In the genomic region with DNA sequence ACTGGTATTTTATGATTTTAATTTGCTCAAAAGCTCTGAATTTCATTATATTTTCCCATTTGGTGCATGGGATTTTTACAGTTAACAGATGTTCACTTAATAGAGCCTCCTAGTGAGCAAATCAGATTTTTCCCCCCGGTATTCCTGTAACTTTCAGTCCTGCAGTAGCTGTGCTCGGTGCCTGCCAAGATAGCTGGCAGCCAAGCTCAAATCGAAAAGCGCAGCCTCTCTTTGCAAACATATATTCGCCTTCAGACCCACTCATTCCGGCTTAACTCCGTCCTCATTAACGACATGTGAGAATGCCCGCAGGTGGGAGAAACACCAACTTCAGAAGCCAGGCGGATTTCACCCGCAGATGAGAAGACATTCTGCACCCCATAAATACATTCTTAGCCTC, we compare ENCODE assay signal across 9 mouse cellular contexts.
DNase-seq lines count a peak whose midpoint lies in the region; ATAC-seq lines count a peak whose summit lies in the region.
"Had no signal": no experiment of that assay in that cellular context is flagged by ENCODE, and none has a peak within 500 bp of the region (broad histone marks: within the 10 kb centered on the region; RNA-seq: fewer than 3 reads in every experiment).

No protein-coding gene starts in this region.

- peak overlapping the region; percentile 2; the same call in 1 of the 2 replicates for H3K4me3 ChIP-seq in embryonic facial prominence, embryonic 13.5 days
- H3K4me3 ChIP-seq in embryonic facial prominence, embryonic 10.5 days = no peak overlapping the region
- H3K4me3 ChIP-seq in limb, embryonic 11.5 days (ENCODE audit: low read depth, low read length) = no peak overlapping the region
- no peak overlapping the region for H3K4me3 ChIP-seq in heart, embryonic 11.5 days (ENCODE audit: low read depth, low read length)

- H3K27me3 ChIP-seq in embryonic facial prominence, embryonic 13.5 days = no peaks in the 10 kb centered on the region
- no peaks in the 10 kb centered on the region for H3K27me3 ChIP-seq in embryonic facial prominence, embryonic 10.5 days (replicated peaks; ENCODE audit: low read depth, poor library complexity, severe bottlenecking)
- no peaks in the 10 kb centered on the region for H3K27me3 ChIP-seq in limb, embryonic 11.5 days (ENCODE audit: control insufficient read depth, insufficient read depth, low read length)
- H3K27me3 ChIP-seq in heart, embryonic 11.5 days (ENCODE audit: control insufficient read depth, insufficient read depth, low read length) = no peaks in the 10 kb centered on the region

- WGBS in embryonic facial prominence, embryonic 13.5 days = 35% methylated on average over 11 of the region's 11 CpGs
- WGBS in embryonic facial prominence, embryonic 10.5 days = 75% methylated on average over 11 of the region's 11 CpGs
- 25% methylated on average over 11 of the region's 11 CpGs for WGBS in limb, embryonic 11.5 days
- 70% methylated on average over 11 of the region's 11 CpGs for WGBS in heart, embryonic 11.5 days (ENCODE audit: insufficient replicate concordance)

- H3K9ac ChIP-seq in embryonic facial prominence, embryonic 13.5 days = no peak overlapping the region
- no peak overlapping the region for H3K9ac ChIP-seq in limb, embryonic 11.5 days (ENCODE audit: low read length)
- no peak overlapping the region for H3K9ac ChIP-seq in heart, embryonic 11.5 days (ENCODE audit: low read depth, low read length)

- peak overlapping the region; percentile 75; the same call in 1 of the 2 replicates for H3K27ac ChIP-seq in embryonic facial prominence, embryonic 13.5 days
- no peak overlapping the region for H3K27ac ChIP-seq in embryonic facial prominence, embryonic 10.5 days (replicated peaks)
- peak overlapping the region; percentile 88 for H3K27ac ChIP-seq in limb, embryonic 11.5 days (replicated peaks; ENCODE audit: low read depth, low read length)
- H3K27ac ChIP-seq in heart, embryonic 11.5 days (ENCODE audit: low read depth, low read length) = no peak overlapping the region

- H3K9me3 ChIP-seq in embryonic facial prominence, embryonic 13.5 days = no peaks in the 10 kb centered on the region
- H3K9me3 ChIP-seq in embryonic facial prominence, embryonic 10.5 days = no peaks in the 10 kb centered on the region
- H3K9me3 ChIP-seq in limb, embryonic 11.5 days (ENCODE audit: control insufficient read depth, low read length) = no peaks in the 10 kb centered on the region
- H3K9me3 ChIP-seq in heart, embryonic 11.5 days (replicated peaks; ENCODE audit: control insufficient read depth, low read length) = no peaks in the 10 kb centered on the region

- DNase-seq in embryonic facial prominence, embryonic 10.5 days (ENCODE audit: low spot score) = no peak
- DNase-seq in right cerebral cortex, adult 18-20 months = peak; percentile 9
- no peak for DNase-seq in right cerebral cortex, postnatal 4 days
- peak; percentile 50 for DNase-seq in limb, embryonic 11.5 days (ENCODE audit: low spot score)
- DNase-seq in right cerebral cortex, postnatal 14 days = peak; percentile 5
- DNase-seq in testis, postnatal 14 days (ENCODE audit: low spot score) = no peak
- DNase-seq: kidney, adult 11 months had no signal

- no peak for ATAC-seq in embryonic facial prominence, embryonic 13.5 days (ENCODE audit: insufficient number of reproducible peaks, insufficient read depth, low FRiP score, low TSS enrichment, low read depth)
- ATAC-seq in limb, embryonic 11.5 days (ENCODE audit: insufficient number of reproducible peaks, low FRiP score, low TSS enrichment, low read depth) = peak; percentile 42
- ATAC-seq in heart, embryonic 11.5 days (replicated peaks; ENCODE audit: insufficient number of reproducible peaks, low FRiP score, low TSS enrichment) = no peak

- peak overlapping the region; percentile 46 for H3K4me2 ChIP-seq in embryonic facial prominence, embryonic 13.5 days
- peak overlapping the region; percentile 19; the same call in 1 of the 2 replicates for H3K4me2 ChIP-seq in limb, embryonic 11.5 days (ENCODE audit: low read depth, severe bottlenecking)
- H3K4me2 ChIP-seq in heart, embryonic 11.5 days = no peak overlapping the region

- H3K36me3 ChIP-seq in embryonic facial prominence, embryonic 13.5 days = no peaks in the 10 kb centered on the region
- H3K36me3 ChIP-seq in embryonic facial prominence, embryonic 10.5 days (replicated peaks) = no peaks in the 10 kb centered on the region
- no peaks in the 10 kb centered on the region for H3K36me3 ChIP-seq in limb, embryonic 11.5 days (ENCODE audit: control insufficient read depth, insufficient read depth, low read length)
- H3K36me3 ChIP-seq in heart, embryonic 11.5 days (ENCODE audit: control insufficient read depth, insufficient read depth, low read length) = no peaks in the 10 kb centered on the region

- H3K4me1 ChIP-seq in embryonic facial prominence, embryonic 13.5 days = peaks cover 19% of the 10 kb centered on the region
- peaks cover 12% of the 10 kb centered on the region for H3K4me1 ChIP-seq in embryonic facial prominence, embryonic 10.5 days
- H3K4me1 ChIP-seq in limb, embryonic 11.5 days (ENCODE audit: control insufficient read depth, insufficient read depth, low read length) = peaks cover 7% of the 10 kb centered on the region; the same call in 1 of the 2 replicates
- no peaks in the 10 kb centered on the region for H3K4me1 ChIP-seq in heart, embryonic 11.5 days (ENCODE audit: control insufficient read depth, insufficient read depth, low read length)

Comparison
In these comparisons a context has a peak if more than half of its experiments do, and no peak if none do; other contexts are left out.
1. H3K27ac ChIP-seq: peak in embryonic facial prominence, embryonic 13.5 days (single experiment) and limb, embryonic 11.5 days (single experiment); none in embryonic facial prominence, embryonic 10.5 days (single experiment) and heart, embryonic 11.5 days (single experiment).
2. DNase-seq: peak in right cerebral cortex, adult 18-20 months (single experiment), limb, embryonic 11.5 days (single experiment) and right cerebral cortex, postnatal 14 days (single experiment); none in embryonic facial prominence, embryonic 10.5 days (single experiment), right cerebral cortex, postnatal 4 days (single experiment) and testis, postnatal 14 days (single experiment).